8 mouse cellular contexts compared by ENCODE assay signal in the genomic region with DNA sequence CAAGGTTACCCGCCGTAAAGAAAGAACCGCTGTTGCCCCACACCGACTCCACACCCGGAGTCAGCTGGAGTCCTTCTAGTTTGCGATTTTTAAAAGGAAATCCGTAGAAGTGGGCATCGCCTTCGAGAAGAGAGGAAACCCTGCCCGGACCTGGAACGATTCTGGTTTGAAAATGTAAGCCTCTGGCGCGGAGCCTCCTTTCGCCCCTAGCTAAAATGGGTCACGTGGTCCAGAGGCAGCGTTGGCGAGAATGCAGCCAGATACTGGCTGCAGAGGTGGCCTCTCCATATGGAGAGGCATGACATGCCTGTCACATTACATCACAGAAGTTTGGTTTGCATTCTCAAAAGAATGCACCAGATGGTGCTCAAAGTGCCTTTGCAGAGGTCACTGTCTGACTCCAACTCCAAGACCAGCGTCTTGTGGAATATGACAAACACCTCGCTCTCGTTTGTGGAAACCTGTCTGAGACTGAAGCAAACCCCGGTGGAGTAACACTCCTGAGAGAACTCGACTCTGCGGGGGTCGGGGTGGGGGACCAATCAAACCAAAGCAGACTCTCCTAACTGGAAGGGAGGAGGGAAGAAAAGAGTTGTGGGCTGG.
DNase-seq lines count a peak whose midpoint lies in the region; ATAC-seq and TF ChIP-seq lines count a peak whose summit lies in the region.

No protein-coding gene starts in this region.

- TF ChIP-seq CTCF in lung, adult 2 months (IDR thresholded peaks at IDR 0.05; ENCODE audit: insufficient read depth, low read length) = no peak

- TF ChIP-seq POLR2A in lung, adult 2 months (IDR thresholded peaks at IDR 0.05; ENCODE audit: borderline replicate concordance, extremely low read depth, low read depth, low read length) = no peak

- no peaks in the 10 kb centered on the region for H3K4me1 ChIP-seq in embryonic facial prominence, embryonic 11.5 days (ENCODE audit: control insufficient read depth, insufficient read depth, low read length)
- H3K4me1 ChIP-seq in heart, embryonic 13.5 days = peaks cover 19% of the 10 kb centered on the region
- peaks cover 7% of the 10 kb centered on the region; the same call in 1 of the 2 replicates for H3K4me1 ChIP-seq in kidney, embryonic 15.5 days
- no peaks in the 10 kb centered on the region; the same call in 1 of the 2 replicates for H3K4me1 ChIP-seq in lung, adult 2 months (ENCODE audit: control insufficient read depth, insufficient read depth, low read length)
- peaks cover 9% of the 10 kb centered on the region; the same call in 1 of the 2 replicates for H3K4me1 ChIP-seq in neural tube, embryonic 13.5 days (replicated peaks)

- no peaks in the 10 kb centered on the region for H3K36me3 ChIP-seq in embryonic facial prominence, embryonic 11.5 days (replicated peaks; ENCODE audit: control insufficient read depth, insufficient read depth, low read depth, low read length)
- H3K36me3 ChIP-seq in heart, embryonic 13.5 days = no peaks in the 10 kb centered on the region
- no peaks in the 10 kb centered on the region for H3K36me3 ChIP-seq in kidney, embryonic 15.5 days
- no peaks in the 10 kb centered on the region for H3K36me3 ChIP-seq in neural tube, embryonic 13.5 days

- no peaks in the 10 kb centered on the region for H3K9me3 ChIP-seq in embryonic facial prominence, embryonic 11.5 days (replicated peaks; ENCODE audit: control insufficient read depth, low read length)
- H3K9me3 ChIP-seq in heart, embryonic 13.5 days = no peaks in the 10 kb centered on the region
- H3K9me3 ChIP-seq in kidney, embryonic 15.5 days (replicated peaks) = no peaks in the 10 kb centered on the region
- no peaks in the 10 kb centered on the region for H3K9me3 ChIP-seq in neural tube, embryonic 13.5 days

- peak; percentile 16 for ATAC-seq in CD4-positive, CD25-positive, alpha-beta regulatory T cell, adult 4 months
- ATAC-seq in embryonic facial prominence, embryonic 11.5 days (replicated peaks; ENCODE audit: insufficient number of reproducible peaks, low FRiP score, low TSS enrichment, low read depth) = peak; percentile 66
- ATAC-seq in heart, embryonic 13.5 days (ENCODE audit: extremely low read depth, insufficient number of reproducible peaks, low FRiP score, low TSS enrichment) = peak; percentile 65; the same call in 1 of the 2 replicates
- ATAC-seq in kidney, embryonic 15.5 days (replicated peaks; ENCODE audit: low FRiP score) = peak; percentile 52
- peak; percentile 60 for ATAC-seq in neural tube, embryonic 13.5 days (ENCODE audit: low read depth)

- H3K27ac ChIP-seq in embryonic facial prominence, embryonic 11.5 days (replicated peaks; ENCODE audit: low read depth, low read length) = no peak overlapping the region; the same call in 1 of the 2 replicates
- H3K27ac ChIP-seq in heart, embryonic 13.5 days (replicated peaks) = peak overlapping the region; percentile 96
- peak overlapping the region; percentile 61 for H3K27ac ChIP-seq in kidney, embryonic 15.5 days
- H3K27ac ChIP-seq in neural tube, embryonic 13.5 days (replicated peaks) = peak overlapping the region; percentile 52; the same call in 1 of the 2 replicates

- H3K4me3 ChIP-seq in embryonic facial prominence, embryonic 11.5 days (ENCODE audit: low read depth, low read length) = peak overlapping the region; percentile 66
- H3K4me3 ChIP-seq in heart, embryonic 13.5 days = peak overlapping the region; percentile 58
- H3K4me3 ChIP-seq in kidney, embryonic 15.5 days (replicated peaks) = peak overlapping the region; percentile 52
- peak overlapping the region; percentile 92 for H3K4me3 ChIP-seq in lung, adult 2 months (replicated peaks; ENCODE audit: extremely low read depth, low read depth, low read length)
- H3K4me3 ChIP-seq in neural tube, embryonic 13.5 days = peak overlapping the region; percentile 58

- H3K9ac ChIP-seq in embryonic facial prominence, embryonic 11.5 days (replicated peaks; ENCODE audit: low read length) = peak overlapping the region; percentile 46
- peak overlapping the region; percentile 82 for H3K9ac ChIP-seq in heart, embryonic 13.5 days
- peak overlapping the region; percentile 51 for H3K9ac ChIP-seq in kidney, embryonic 15.5 days
- peak overlapping the region; percentile 72 for H3K9ac ChIP-seq in neural tube, embryonic 13.5 days

- H3K4me2 ChIP-seq in embryonic facial prominence, embryonic 11.5 days (ENCODE audit: low read depth, low read length) = peak overlapping the region; percentile 77
- peak overlapping the region; percentile 72 for H3K4me2 ChIP-seq in heart, embryonic 13.5 days
- peak overlapping the region; percentile 70 for H3K4me2 ChIP-seq in kidney, embryonic 15.5 days
- peak overlapping the region; percentile 67 for H3K4me2 ChIP-seq in neural tube, embryonic 13.5 days

- WGBS in embryonic facial prominence, embryonic 11.5 days = under 1% methylated on average over 24 of the region's 24 CpGs
- under 1% methylated on average over 24 of the region's 24 CpGs for WGBS in heart, embryonic 13.5 days
- WGBS in kidney, embryonic 15.5 days = under 1% methylated on average over 24 of the region's 24 CpGs
- 2% methylated on average over 24 of the region's 24 CpGs for WGBS in lung, adult 2 months
- under 1% methylated on average over 24 of the region's 24 CpGs for WGBS in neural tube, embryonic 13.5 days

- H3K27me3 ChIP-seq in embryonic facial prominence, embryonic 11.5 days (ENCODE audit: control insufficient read depth, insufficient read depth, low read length) = no peaks in the 10 kb centered on the region
- H3K27me3 ChIP-seq in heart, embryonic 13.5 days (replicated peaks) = no peaks in the 10 kb centered on the region
- no peaks in the 10 kb centered on the region for H3K27me3 ChIP-seq in kidney, embryonic 15.5 days
- H3K27me3 ChIP-seq in neural tube, embryonic 13.5 days = no peaks in the 10 kb centered on the region

- peak; percentile 41 for DNase-seq in adrenal gland, postnatal 25 days
- DNase-seq in embryonic facial prominence, embryonic 11.5 days (ENCODE audit: low spot score) = peak; percentile 74
- peak; percentile 63 for DNase-seq in lung, adult 2 months
- peak; percentile 48 for DNase-seq in thymus, postnatal 0 days (ENCODE audit: low spot score)

Comparison
In these comparisons a context has a peak if more than half of its experiments do, and no peak if none do; other contexts are left out.
1. ATAC-seq: peak in every context shown above with its lines; median percentile 66 in embryonic facial prominence, embryonic 11.5 days; 65 in heart, embryonic 13.5 days; 60 in neural tube, embryonic 13.5 days; 52 in kidney, embryonic 15.5 days; 16 in CD4-positive, CD25-positive, alpha-beta regulatory T cell, adult 4 months.